Mouse (Mus musculus): ENCODE data around the gene Tmem131. TPM values are rescaled to one million over a fixed set of nuclear protein-coding genes. Genes with fewer than 3 reads are reported as not detected.
"Not testable (repeated sequence)": the region's sequence is repeated elsewhere in the genome, so short reads cannot be mapped to it uniquely, and the experiment has no call there.

Gene Tmem131
- polyA plus RNA-seq, 1 experiment from 2014 or later = 10.3 TPM

DNA sequence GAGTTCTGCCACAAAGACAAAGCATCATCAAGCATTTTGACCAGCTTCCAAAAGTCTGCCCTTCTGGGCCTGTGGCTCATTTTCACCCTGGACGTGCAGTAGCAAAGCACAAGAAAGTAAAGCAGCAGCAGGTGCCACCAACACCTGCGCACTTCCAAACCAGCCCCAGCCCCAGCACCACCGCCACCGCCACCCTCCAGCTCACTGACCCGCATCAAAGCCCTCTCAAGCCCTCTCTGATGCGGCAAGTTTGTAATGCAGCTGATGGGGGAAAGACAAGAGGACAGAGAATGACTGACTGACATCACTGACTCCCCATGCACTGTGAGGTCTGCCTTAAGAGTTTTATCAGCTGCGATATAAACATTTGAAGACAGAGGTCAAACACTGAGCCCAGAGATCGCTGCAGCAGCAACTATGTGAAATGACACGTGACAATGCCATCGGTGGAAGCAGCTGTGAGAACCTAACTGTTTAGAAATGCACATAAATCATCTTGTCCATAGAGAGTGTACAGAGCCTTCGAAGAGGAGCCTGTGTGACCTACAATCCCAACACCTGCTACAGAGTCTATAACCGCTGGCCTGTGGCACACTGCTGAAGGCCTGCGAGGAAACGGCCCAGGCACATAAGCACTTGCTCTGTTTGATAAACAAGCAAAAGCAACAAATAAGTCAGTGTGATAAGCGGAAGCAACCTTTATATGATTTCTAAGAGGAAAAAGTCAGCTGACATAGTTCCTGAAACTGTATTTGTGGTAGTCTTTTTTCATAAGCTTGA lies 21.7 kb downstream of the Tmem131 start:
- no peak overlapping the region for H3K4me3 ChIP-seq
- DNase-seq (ENCODE audit: low spot score) = no peak
- 65% methylated on average over 15 of the region's 15 CpGs for WGBS
- no peaks in the 10 kb centered on the region for H3K36me3 ChIP-seq
- H3K4me1 ChIP-seq = peaks cover 43% of the 10 kb centered on the region
- H3K9me3 ChIP-seq (replicated peaks) = no peaks in the 10 kb centered on the region
- H3K27me3 ChIP-seq (ENCODE audit: low read depth, poor library complexity, severe bottlenecking) = no peaks in the 10 kb centered on the region
- peak overlapping the region; percentile 71 for H3K27ac ChIP-seq (replicated peaks)

DNA sequence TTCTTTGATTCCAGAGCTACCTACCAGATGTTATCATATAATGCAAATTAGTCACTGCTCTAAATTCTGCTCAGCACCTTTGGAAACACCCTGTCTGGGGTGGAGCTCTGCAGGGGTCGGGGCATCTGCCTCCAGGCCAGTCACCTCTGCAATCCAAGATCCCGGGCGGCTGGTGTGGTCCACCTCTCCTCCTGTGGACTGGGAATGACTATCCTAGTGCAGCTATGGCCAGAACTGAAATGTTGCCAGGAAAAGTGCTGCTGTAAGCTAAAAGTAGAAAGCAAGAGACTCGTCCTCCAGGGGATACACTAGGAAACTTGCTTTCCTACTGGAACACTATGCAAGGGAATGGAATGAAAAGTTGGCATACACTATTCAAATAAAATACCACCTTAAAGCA lies 22.7 kb downstream of the Tmem131 start:
- Histone ChIP-seq H3K27me3 (ENCODE audit: low read depth, poor library complexity, severe bottlenecking) (no peaks in the 10 kb centered on the region), H3K36me3 (no peaks in the 10 kb centered on the region), H3K4me1 (peaks cover 43% of the 10 kb centered on the region), H3K9me3 (replicated peaks) (no peaks in the 10 kb centered on the region), H3K4me3 (no peak overlapping the region), H3K27ac (replicated peaks) (peak overlapping the region; percentile 63; the same call in 1 of the 2 replicates)
- no peak for DNase-seq (ENCODE audit: low spot score)
- WGBS = 75% methylated on average over 4 of the region's 4 CpGs

DNA sequence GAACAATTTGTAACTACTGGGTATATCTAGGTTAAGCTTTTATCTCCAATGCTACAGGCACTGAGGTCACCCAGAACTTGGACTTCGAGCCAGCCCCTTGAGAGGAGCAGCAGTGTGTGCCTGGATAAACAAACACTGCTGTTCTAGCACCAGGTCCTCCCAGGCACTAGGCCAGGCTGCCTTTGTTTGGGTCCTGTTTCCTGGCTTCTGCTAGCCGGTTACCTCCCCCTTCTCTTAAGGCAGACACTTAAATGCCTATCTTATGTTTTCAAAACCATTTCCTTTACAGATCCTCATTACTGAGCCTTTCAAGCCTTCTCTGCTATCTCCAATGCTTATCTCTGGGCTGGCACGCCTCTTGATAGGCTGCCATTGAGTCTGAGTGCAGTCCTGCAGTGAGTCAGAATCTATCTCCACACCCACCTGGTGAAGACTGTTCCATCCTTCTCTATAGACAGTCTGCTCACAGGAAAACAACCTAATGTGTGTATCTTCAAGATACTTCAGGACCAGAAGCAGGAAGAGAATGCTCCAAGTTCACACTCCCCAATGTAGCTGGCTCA lies 23.2 kb downstream of the Tmem131 start:
- Histone ChIP-seq H3K27me3 (ENCODE audit: low read depth, poor library complexity, severe bottlenecking) (no peaks in the 10 kb centered on the region), H3K4me3 (no peak overlapping the region), H3K9me3 (replicated peaks) (no peaks in the 10 kb centered on the region), H3K4me1 (peaks cover 43% of the 10 kb centered on the region), H3K36me3 (no peaks in the 10 kb centered on the region), H3K27ac (replicated peaks) (peak overlapping the region; percentile 63)
- no peak for DNase-seq (ENCODE audit: low spot score)
- 70% methylated on average over 3 of the region's 3 CpGs for WGBS

DNA sequence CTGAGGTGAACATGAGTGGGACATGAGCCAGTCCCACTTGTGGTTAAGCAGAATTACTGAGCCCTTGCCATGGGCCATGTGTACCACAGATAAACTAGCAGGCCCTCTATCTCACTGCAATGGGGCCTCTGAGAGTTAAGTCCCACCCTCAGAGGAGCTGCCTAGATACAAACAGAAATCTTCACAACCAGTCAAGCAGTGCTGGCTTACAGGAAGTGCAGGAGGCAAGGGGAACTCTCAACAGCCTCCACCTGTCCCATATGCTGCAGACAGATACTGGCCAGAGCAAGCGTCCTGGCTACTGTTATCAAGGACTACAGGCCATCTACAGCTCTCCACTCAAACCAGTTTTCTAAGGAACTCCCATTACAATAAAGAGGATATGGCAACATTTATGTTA lies 23.7 kb downstream of the Tmem131 start:
- H3K4me1 ChIP-seq = peaks cover 43% of the 10 kb centered on the region
- H3K27ac ChIP-seq (replicated peaks) = no peak overlapping the region
- 88% methylated on average over 1 of the region's 1 CpGs for WGBS

DNA sequence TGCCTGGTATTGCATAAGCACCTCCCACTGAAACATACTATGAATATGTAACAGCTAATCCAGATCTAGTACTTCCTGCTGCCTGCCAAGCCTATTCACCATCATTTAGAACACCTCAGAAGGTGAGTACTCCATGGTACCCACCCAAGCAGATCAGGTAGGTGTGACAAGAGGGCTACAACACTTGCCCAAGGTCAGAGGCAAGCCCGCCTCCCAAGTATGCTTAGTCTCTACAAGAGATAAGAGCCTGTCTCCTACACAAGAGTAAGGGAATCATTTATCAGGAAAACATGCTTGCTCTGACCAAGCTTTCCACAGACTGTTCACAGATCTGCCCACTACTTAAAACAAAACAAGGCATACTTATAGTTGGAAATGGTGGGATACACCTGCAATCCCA lies 26.0 kb downstream of the Tmem131 start:
- H3K27me3 ChIP-seq (ENCODE audit: low read depth, poor library complexity, severe bottlenecking) = no peaks in the 10 kb centered on the region
- DNase-seq (ENCODE audit: low spot score) = no peak
- H3K4me3 ChIP-seq = no peak overlapping the region
- no peaks in the 10 kb centered on the region for H3K9me3 ChIP-seq (replicated peaks)
- H3K27ac ChIP-seq (replicated peaks) = no peak overlapping the region
- H3K36me3 ChIP-seq = no peaks in the 10 kb centered on the region
- WGBS = 98% methylated on average over 1 of the region's 1 CpGs
- peaks cover 37% of the 10 kb centered on the region for H3K4me1 ChIP-seq

More for the DNA sequence above, 23.7 kb downstream of the Tmem131 start:
- no peaks in the 10 kb centered on the region for H3K36me3 ChIP-seq
- no peak overlapping the region for H3K4me3 ChIP-seq
- H3K9me3 ChIP-seq (replicated peaks) = no peaks in the 10 kb centered on the region
- DNase-seq (ENCODE audit: low spot score) = no peak
- no peaks in the 10 kb centered on the region for H3K27me3 ChIP-seq (ENCODE audit: low read depth, poor library complexity, severe bottlenecking)

DNA sequence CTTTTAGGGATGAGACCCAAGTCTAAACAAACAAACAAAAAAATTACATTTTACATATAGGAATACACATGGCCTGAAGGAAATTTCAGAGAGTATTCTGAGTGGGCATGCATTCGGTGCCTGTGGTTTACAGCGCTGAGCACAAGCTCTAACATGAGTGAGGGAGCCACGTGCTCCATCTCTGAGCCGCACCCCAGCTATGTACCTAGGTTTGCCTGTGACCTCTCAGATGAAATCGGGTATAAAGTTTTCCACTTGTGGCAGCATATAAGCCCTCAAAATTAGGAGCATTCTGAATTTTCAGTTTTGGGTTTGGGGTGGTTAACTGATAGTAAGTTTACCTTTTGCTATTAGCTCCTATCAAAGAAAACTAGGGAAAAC lies 28.3 kb downstream of the Tmem131 start:
- H3K4me3 ChIP-seq = no peak overlapping the region
- no peak for DNase-seq (ENCODE audit: low spot score)
- H3K4me1 ChIP-seq = peaks cover 17% of the 10 kb centered on the region
- no peaks in the 10 kb centered on the region for H3K27me3 ChIP-seq (ENCODE audit: low read depth, poor library complexity, severe bottlenecking)
- 93% methylated on average over 5 of the region's 5 CpGs for WGBS
- H3K27ac ChIP-seq (replicated peaks) = no peak overlapping the region
- H3K36me3 ChIP-seq = no peaks in the 10 kb centered on the region
- no peaks in the 10 kb centered on the region for H3K9me3 ChIP-seq (replicated peaks)

DNA sequence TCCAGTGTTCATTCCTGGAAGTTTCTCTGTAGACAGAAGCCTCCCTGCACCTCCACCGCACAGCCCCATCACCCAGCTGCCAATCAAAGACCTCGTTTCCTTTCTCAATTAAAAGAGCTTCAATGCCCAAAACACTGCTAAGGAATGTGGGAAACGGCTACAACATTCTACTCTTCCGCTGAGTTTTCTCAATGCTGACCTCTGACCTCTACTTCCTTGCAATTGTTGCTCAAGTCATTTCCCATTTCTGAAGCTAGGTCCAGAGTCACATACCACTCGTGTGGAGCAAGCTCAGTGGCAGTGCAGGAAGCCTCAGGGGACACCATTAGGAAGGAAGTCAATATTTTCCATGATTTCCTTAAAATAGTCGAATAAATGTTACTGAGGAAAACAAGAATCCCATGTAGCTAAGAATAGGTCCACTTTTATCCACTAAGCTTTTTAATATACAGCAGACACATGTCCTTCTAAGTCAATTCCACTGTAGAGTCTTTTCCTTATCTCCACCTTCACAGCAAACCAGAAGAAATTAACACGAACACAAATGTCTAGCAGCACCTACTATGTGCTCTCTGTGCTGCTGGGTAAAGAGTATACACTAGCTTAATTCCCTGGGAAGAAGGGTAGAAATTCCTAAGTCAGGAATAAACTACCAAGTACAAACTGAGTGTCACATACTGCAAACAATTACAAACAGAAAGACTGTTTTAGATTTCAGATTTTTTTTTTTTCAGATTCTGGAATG lies 28.8 kb downstream of the Tmem131 start:
- DNase-seq (ENCODE audit: low spot score) = no peak
- Histone ChIP-seq H3K36me3 (no peaks in the 10 kb centered on the region), H3K4me1 (peaks cover 11% of the 10 kb centered on the region), H3K27me3 (ENCODE audit: low read depth, poor library complexity, severe bottlenecking) (no peaks in the 10 kb centered on the region), H3K27ac (replicated peaks) (no peak overlapping the region), H3K4me3 (no peak overlapping the region), H3K9me3 (replicated peaks) (no peaks in the 10 kb centered on the region)
- 50% methylated on average over 7 of the region's 7 CpGs for WGBS

DNA sequence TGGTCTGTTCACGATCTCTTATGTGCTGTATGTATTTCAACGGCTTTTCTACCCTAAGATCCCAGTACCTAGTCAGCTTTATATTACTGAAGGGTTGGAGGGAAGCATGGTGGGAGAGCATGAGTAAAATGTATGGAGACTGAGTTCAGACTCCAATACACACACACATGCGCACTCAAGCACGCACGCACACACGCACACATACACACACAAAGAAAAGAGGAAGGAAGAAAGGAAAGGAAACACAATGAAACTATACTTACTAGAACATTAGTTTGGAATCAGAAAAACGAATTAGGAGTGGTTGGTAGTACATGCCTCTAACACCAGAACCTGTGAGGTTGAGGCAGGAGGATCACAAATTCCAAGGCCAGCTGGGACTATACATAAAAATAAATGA lies 29.7 kb downstream of the Tmem131 start:
- Histone ChIP-seq H3K4me1 (peaks cover 9% of the 10 kb centered on the region), H3K27ac (replicated peaks) (no peak overlapping the region), H3K27me3 (ENCODE audit: low read depth, poor library complexity, severe bottlenecking) (no peaks in the 10 kb centered on the region), H3K36me3 (no peaks in the 10 kb centered on the region), H3K4me3 (no peak overlapping the region), H3K9me3 (replicated peaks) (no peaks in the 10 kb centered on the region)
- WGBS = 90% methylated on average over 7 of the region's 7 CpGs
- DNase-seq (ENCODE audit: low spot score) = no peak

DNA sequence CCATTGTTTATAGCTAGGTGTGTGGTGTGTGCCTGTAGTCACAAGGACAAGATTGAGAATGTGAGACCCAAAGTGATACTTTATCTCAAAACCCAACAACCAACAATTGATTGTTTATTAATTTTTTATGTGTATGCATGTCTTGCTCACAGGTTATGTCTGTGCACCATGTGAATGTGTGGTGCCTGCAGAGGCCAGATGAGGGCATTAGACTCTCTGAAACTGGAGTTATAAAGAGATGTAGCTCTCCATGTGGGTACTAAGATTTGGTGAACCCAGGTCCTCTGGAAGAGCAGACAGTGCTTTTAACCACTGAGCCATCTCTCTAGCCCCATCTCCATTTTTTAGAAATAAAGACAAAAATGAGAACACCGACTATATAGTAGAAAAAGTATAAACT lies 31.2 kb downstream of the Tmem131 start:
- no peak for DNase-seq (ENCODE audit: low spot score)
- Histone ChIP-seq H3K4me3 (no peak overlapping the region), H3K27ac (replicated peaks) (no peak overlapping the region), H3K27me3 (ENCODE audit: low read depth, poor library complexity, severe bottlenecking) (no peaks in the 10 kb centered on the region), H3K9me3 (replicated peaks) (no peaks in the 10 kb centered on the region), H3K4me1 (peaks cover 5% of the 10 kb centered on the region), H3K36me3 (peaks cover 3% of the 10 kb centered on the region; the same call in 1 of the 2 replicates)
- 87% methylated on average over 1 of the region's 1 CpGs for WGBS

DNA sequence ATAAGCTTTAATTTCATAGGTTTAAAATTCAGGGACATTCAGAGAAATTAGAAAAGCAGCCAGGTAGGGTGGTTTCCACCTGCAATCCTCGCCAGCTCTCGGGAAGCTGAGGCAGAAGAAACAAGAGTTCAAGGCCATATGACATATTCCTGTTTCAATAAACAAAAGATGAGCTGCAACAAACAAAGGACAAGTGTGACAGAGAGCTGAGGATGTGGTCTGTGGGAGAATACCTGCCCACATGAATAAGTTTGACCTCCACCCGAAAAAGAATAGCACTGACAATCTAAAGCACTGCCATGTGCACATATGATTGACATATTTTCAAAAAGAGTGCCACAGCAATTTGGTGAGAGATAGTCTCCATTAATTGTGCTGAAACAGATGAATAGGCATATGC lies 31.9 kb downstream of the Tmem131 start:
- DNase-seq (ENCODE audit: low spot score) = no peak
- Histone ChIP-seq H3K36me3 (peaks cover 6% of the 10 kb centered on the region; the same call in 1 of the 2 replicates), H3K4me1 (peaks cover 5% of the 10 kb centered on the region)

DNA sequence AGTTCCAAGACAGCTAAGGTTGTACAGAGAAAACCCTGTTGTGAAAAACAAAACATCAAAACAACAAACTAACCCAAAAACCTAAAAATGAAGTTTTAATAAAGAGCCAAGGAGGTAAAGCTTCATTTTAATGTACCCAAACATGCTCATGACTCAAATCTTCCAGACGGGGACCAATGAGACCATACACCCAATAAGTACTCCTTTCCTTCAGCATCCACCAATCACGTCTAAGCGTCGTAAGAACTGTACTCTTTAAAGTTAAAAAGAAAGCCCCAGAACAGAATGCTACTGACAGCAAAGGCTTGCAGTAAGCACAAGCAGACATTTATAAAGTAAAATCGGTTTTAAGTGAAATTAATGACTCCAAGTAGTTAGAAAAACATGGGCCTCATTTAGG lies 33.1 kb downstream of the Tmem131 start:
- no peak overlapping the region for H3K4me3 ChIP-seq
- WGBS = 93% methylated on average over 5 of the region's 5 CpGs
- H3K9me3 ChIP-seq (replicated peaks) = no peaks in the 10 kb centered on the region

More for the DNA sequence above, 31.9 kb downstream of the Tmem131 start:
- no peak overlapping the region for H3K4me3 ChIP-seq
- no peaks in the 10 kb centered on the region for H3K9me3 ChIP-seq (replicated peaks)
- no peaks in the 10 kb centered on the region for H3K27me3 ChIP-seq (ENCODE audit: low read depth, poor library complexity, severe bottlenecking)
- 97% methylated on average over 3 of the region's 3 CpGs for WGBS
- H3K27ac ChIP-seq (replicated peaks) = no peak overlapping the region

DNA sequence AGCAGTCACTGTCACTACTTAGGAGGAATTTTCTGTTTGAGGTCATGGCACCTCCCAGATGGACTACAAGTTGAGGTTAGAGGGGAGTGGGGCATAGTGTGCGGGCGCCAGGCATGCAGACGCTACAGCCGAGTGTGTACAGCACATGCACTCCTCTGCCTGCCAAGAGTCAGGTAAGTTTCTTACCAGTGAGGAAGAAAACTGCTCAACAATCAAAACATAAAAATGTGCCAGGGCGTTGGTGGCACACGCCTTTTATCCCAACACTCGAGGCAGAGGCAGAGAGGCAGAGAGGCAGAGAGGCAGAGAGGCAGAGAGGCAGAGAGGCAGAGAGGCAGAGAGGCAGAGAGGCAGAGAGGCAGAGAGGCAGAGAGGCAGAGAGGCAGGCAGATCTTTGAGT lies 33.5 kb downstream of the Tmem131 start:
- H3K27ac ChIP-seq (replicated peaks); H3K4me1 ChIP-seq; H3K4me3 ChIP-seq; DNase-seq (ENCODE audit: low spot score); H3K27me3 ChIP-seq (ENCODE audit: low read depth, poor library complexity, severe bottlenecking); H3K36me3 ChIP-seq; H3K9me3 ChIP-seq (replicated peaks): not testable (repeated sequence)
- 94% methylated on average over 7 of the region's 7 CpGs for WGBS

More for the DNA sequence above, 33.1 kb downstream of the Tmem131 start:
- Histone ChIP-seq H3K36me3 (peaks cover 6% of the 10 kb centered on the region; the same call in 1 of the 2 replicates), H3K27ac (replicated peaks) (no peak overlapping the region), H3K4me1 (peaks cover 5% of the 10 kb centered on the region), H3K27me3 (ENCODE audit: low read depth, poor library complexity, severe bottlenecking) (no peaks in the 10 kb centered on the region)
- no peak for DNase-seq (ENCODE audit: low spot score)

DNA sequence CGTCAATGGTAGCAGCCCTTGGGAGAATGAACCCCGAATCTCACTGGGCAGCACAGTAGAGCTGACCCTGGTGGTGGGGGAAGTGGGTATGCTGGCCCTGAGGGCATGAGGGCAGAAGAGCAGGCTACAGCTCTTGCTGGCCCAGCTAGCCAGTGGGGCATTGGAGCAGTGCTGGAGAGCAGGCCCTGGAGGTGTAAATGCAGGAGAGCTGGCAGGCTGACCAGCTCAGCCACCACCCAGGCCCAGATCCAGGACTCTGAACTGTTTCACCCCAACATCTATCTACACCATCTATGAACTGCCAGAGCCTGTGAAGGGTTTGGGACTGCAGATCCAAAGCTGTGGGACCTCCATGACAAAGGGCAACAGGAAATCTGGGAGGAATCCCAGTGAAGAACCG lies 38.2 kb downstream of the Tmem131 start:
- H3K36me3 ChIP-seq = peaks cover 6% of the 10 kb centered on the region; the same call in 1 of the 2 replicates
- H3K4me3 ChIP-seq = no peak overlapping the region
- no peaks in the 10 kb centered on the region for H3K4me1 ChIP-seq
- H3K27ac ChIP-seq (replicated peaks) = 0 out of 2 replicates have a peak overlapping the region, but pooled peaks have one; percentile 23
- no peaks in the 10 kb centered on the region for H3K27me3 ChIP-seq (ENCODE audit: low read depth, poor library complexity, severe bottlenecking)
- 91% methylated on average over 3 of the region's 3 CpGs for WGBS
- DNase-seq (ENCODE audit: low spot score) = no peak
- H3K9me3 ChIP-seq (replicated peaks) = no peaks in the 10 kb centered on the region

Data from midbrain, embryonic 10.5 days (tissue).